Mouse (Mus musculus): ENCODE measurements around the gene Olfr1155.

Gene Olfr1155

DNA sequence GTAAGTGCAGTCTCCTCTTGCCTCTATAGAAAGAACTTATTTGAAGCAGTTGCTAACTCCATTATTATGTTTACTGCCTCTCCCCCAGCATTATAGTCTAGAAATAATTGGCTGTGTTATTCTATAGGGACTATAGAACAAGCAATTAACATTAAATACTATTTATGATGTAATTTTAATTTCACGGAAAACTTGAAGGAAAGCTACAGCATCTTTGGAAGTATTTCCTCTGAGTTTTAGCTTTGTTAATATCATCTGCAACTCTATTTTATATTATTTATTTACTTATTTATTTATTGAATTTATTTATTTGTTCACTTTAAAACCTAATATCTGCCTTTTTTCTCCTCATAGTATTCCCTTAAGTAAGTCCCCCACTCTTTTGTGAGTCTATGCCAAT, at the start of gene Olfr1155:
TSS of gene Olfr1155 (minus strand) at position 101 of the 400 bp plus-strand sequence.
- DNase-seq (ENCODE audit: low read depth, low spot score): no peak

- DNase-seq (ENCODE audit: low read depth, low spot score): no peak
These were observed 44.9 kb upstream of the Olfr1155 start, which contains the start of gene Olfr1158 for GRCm38 (mm10) chr2:87989813-87990212. Gene Olfr1158, plus strand, starts transcription at chr2:87990113.

GRCm38 (mm10) chr2:87974563-87974962, 29.6 kb upstream of the Olfr1155 start, which contains the start of gene Olfr74:
Gene Olfr74, minus strand, starts transcription at chr2:87974663.
- no peak for DNase-seq (ENCODE audit: low read depth, low spot score)

DNA sequence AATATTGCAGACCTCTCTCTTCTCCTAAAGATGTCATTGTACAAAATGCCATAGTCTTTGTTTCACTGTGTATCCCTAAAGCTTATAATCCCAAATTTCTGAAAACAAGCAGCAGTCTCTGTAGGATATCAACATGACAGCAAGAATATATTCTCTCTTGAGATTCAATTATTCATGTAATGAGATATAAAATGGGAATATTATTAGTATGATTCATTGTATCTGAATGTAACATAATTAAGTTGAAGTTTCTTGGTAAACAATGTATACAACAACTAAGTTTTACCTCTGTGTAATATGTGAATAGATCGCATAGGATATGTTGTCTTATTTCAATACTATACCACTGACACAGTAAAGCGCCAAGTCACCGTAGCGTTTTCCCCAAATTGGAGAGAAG, 23.3 kb upstream of the Olfr1155 start, which contains the start of gene Olfr1157:
TSS of gene Olfr1157 (minus strand) at position 101 of the 400 bp plus-strand sequence.
- DNase-seq (ENCODE audit: low read depth, low spot score): no peak

DNA sequence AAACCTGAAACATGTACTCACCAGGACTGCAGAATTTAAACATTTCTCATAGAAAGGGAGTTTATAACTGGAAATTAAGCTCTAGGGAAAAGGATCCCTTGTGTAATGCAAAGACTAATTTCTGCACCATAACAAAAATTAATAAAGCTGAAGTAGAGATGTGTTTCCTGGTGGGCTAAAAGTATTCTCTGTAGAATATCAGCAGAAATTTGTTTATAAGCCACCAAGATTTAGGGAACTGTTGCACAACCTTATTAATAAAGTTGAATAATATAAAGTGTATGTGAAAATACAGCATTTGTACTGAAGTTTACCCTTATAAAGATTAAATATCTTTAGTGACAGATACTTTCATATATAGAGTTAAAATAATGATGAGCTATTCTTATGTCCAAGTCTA, 8.1 kb upstream of the Olfr1155 start, which contains the start of gene Olfr1156:
TSS of gene Olfr1156 (minus strand) at position 101 of the 400 bp plus-strand sequence.
- DNase-seq (ENCODE audit: low read depth, low spot score): no peak

DNA sequence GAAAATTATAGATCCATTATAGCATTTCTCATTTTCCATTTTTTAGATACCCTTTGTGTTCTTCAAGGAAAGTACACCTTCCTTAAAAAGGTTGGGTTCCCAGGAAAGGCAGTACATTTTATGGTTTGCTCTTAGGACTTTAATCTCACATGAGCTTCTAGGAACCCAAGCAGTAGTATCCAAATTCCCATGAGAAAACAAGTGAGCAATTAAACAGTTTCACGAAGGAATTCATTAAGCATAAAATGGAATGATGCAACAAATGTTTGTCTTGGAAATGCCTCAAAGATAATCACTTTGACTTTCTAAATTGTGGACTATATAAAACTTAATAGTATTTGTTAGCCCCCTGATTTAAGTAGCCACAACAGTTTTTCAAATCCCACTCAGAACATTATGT, 39.9 kb downstream of the Olfr1155 start, which contains the start of gene Olfr1154:
TSS of gene Olfr1154 (minus strand) at position 101 of the 400 bp plus-strand sequence.
- DNase-seq (ENCODE audit: low read depth, low spot score): no peak

DNA sequence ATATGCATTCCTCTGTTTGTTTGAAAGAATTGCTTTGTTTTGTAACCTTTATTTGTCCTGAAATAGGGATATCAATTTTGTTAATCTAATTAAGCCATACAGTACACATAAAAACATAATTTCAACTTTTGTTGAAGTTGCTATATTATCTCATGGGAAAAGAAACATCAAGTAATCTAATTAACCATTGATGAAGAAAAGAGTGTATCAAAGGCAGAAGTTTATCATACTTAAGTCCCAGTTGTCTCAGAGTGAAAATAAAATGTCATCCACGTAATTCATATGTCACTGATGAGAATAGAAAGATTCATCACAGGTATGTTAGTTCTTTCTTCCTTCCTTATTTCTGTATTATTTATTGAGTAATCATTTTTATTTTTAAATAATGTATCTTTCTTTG, 50.3 kb downstream of the Olfr1155 start, which contains the start of gene Olfr1153:
TSS of gene Olfr1153 (plus strand) at position 301 of the 400 bp plus-strand sequence.
- no peak for DNase-seq (ENCODE audit: low read depth, low spot score)
